Mouse (Mus musculus) forebrain, embryonic 10.5 days (tissue): ENCODE results near the gene 1700029I15Rik. TPM values are rescaled to one million over a fixed set of nuclear protein-coding genes. Genes with fewer than 3 reads are reported as not detected.
"Not testable (repeated sequence)": the region's sequence is repeated elsewhere in the genome, so short reads cannot be mapped to it uniquely, and the experiment has no call there.

Source experiments
- DNase-seq: peaks from one replicate; pipeline ENCODE4 v3.0.0-alpha.2; 2017; ENCODE audit warnings: low spot score; ENCODE audit errors: extremely low spot score
- H3K27ac ChIP-seq: fragments of 300-500 bp; sonication (generic); 2 replicates; pipeline ENCODE4 v1.5.1; 2016; ENCODE audit warnings: mild to moderate bottlenecking
- H3K27me3 ChIP-seq: fragments of 300-500 bp; sonication (generic); 2 replicates; pipeline ENCODE4 v1.6.1; 2016; ENCODE audit warnings: mild to moderate bottlenecking; ENCODE audit not compliant: poor library complexity, severe bottlenecking
- H3K36me3 ChIP-seq: fragments of 300-500 bp; sonication (generic); replicated peaks from 2 replicates; pipeline ENCODE4 v1.6.1; 2016; ENCODE audit warnings: mild to moderate bottlenecking, moderate library complexity
- H3K4me1 ChIP-seq: fragments of 300-500 bp; sonication (generic); 2 replicates; pipeline ENCODE4 v1.6.1; 2016
- H3K4me3 ChIP-seq: fragments of 300-500 bp; sonication (generic); 2 replicates; pipeline ENCODE4 v1.5.1; 2016; ENCODE audit warnings: mild to moderate bottlenecking, moderate library complexity
- H3K9me3 ChIP-seq: fragments of 300-500 bp; sonication (generic); 2 replicates; pipeline ENCODE4 v1.6.1; 2016; ENCODE audit warnings: mild to moderate bottlenecking, moderate library complexity
- WGBS: fragments of 180-500 bp; shearing (Covaris S2); methylation state at CpG from one replicate; pipeline ENCODE4 v1.1.7; 2016; 5-methylcytosine and 5-hydroxymethylcytosine counted together
- polyA plus RNA-seq: library from polyadenylated mRNA; unstranded; fragments of >200 nt; fragmentation: Nextera tagmentation; extraction: Ambion mirVana; gene quantifications from 2 replicates; pipeline ENCODE4 v1.2.1, GENCODE M21; 2016

1700029I15Rik gene
- polyA plus RNA-seq, 1 experiment from 2014 or later: 4.4 TPM

DNA sequence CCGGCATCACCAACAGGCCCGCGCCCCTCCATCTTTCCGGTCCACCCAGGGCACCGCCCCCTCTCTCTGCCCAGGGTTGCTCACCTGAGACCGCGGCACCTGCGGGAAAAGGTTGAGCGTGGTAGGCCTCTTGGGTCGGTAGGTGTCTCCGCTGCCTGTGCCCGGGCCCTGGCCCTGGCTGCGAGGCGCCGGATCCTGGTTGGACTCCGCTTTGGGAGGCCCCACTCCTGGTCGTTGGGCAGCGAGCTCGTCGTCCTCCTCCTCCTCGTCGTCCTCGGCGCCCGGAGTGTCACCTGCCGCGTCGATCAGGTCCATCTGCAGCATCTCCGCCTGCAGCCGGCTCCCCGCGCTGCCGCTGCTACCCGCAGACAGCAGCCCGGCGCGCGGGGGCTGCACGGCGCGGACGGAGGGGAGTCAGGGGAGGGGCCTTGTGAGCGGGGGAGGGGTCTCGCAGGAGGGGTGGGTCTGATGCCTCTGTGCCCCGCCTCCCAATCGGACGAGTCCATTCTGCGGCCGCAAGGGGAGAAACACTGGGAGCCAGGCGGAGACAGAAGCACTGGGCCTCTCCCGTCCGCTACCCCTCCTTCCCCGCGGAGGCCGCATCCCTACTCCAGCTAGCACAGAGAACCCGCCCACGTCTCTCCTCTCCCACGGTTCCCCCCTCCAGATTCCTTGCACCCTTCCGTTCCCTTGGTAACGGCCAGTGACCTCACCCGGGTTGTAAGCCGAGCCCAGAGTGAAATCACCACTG is 6.7 kb downstream of the 1700029I15Rik start:
- Histone ChIP-seq H3K4me3 (peak overlapping the region; percentile 90), H3K4me1 (peaks cover 68% of the 10 kb centered on the region), H3K27ac (peak overlapping the region; percentile 89), H3K27me3 (peaks cover 14% of the 10 kb centered on the region), H3K9me3 (no peaks in the 10 kb centered on the region), H3K36me3 (peaks cover 47% of the 10 kb centered on the region)
- peak; percentile 98 for DNase-seq
- WGBS: under 1% methylated on average over 60 of the region's 62 CpGs

DNA sequence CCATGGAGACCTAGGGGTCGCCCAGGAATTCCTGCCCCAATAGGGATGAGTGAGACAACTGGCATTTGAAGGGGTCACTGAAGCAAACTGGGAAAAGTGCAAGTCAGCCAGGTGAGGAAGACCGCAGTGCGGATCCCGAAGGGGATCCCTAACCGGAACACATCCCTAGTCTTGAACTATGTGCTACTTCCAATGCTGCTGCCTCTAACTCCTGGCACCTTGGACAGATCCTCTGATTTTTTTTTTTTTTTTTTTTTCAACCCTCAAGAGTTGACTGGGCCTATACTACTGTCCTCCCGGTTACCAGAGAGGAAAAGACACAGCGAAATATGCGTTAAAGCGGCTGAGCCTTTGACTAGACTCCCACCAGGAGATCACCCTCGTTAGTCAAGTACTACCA is 7.3 kb downstream of the 1700029I15Rik start:
- DNase-seq: no peak
- 2% methylated on average over 10 of the region's 10 CpGs for WGBS
- Histone ChIP-seq H3K4me1 (peaks cover 68% of the 10 kb centered on the region), H3K9me3 (no peaks in the 10 kb centered on the region), H3K4me3 (peak overlapping the region; percentile 90), H3K27ac (peak overlapping the region; percentile 89), H3K27me3 (peaks cover 14% of the 10 kb centered on the region), H3K36me3 (peaks cover 41% of the 10 kb centered on the region)

DNA sequence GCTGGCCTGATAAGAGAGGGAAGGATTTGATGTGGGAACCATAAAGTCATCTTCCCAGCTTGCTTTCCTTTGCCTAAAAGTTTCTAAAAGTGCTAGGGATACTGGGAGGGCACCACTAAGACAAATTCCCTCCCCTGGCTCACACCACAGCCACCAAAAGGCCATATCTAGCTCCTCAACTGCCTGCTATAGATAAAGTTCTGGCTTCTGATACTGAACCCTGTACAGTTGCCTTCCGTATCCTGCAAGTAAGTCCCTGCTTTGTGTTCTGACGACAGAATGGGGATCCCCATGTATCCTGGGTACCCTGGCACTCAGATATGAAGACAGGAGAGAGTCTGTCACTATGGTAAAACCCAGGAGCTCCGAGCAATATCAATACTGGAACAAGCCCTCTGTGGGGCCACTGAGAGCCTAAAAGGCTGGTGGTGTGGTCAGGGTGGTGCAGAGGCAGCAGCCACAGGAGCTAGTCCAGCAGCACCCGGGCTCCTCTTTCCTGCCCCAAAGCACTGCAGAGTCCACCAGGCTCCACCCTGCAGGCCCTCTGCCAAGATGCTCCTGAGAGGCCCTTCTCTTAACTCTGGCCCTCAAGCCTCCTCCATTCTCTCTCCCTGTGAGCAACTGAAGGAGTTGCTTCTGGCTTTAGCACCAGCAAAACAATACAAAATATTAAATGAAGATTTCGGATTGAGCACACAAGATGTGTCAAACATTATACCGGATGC is 8.0 kb downstream of the 1700029I15Rik start:
- H3K9me3 ChIP-seq: no peaks in the 10 kb centered on the region
- no peak for DNase-seq
- H3K4me1 ChIP-seq: peaks cover 68% of the 10 kb centered on the region
- H3K27me3 ChIP-seq: peaks cover 14% of the 10 kb centered on the region
- peaks cover 34% of the 10 kb centered on the region for H3K36me3 ChIP-seq
- H3K4me3 ChIP-seq: peak overlapping the region; percentile 90
- peak overlapping the region; percentile 89 for H3K27ac ChIP-seq
- 82% methylated on average over 6 of the region's 6 CpGs for WGBS

DNA sequence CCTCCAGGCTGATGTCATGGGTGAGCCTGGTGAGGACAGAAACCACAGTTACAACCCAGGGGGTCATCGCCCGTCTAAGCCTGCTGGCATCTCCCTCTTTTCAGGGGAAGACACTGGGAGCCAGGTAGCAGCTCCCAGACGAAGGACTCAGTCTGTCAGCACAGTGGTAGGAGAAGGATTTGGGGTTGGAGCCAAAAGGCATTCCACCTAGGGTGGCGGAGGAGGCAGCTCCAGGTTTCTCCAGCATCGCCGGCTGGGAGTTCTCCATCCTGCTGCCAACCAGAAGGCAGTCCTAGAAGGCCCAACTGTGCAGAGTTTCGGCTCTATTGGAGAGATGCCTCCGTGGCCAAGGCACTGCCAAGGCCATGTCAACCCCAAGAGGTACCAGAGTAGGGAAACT is 8.8 kb downstream of the 1700029I15Rik start:
- peak overlapping the region; percentile 90 for H3K4me3 ChIP-seq
- peaks cover 68% of the 10 kb centered on the region for H3K4me1 ChIP-seq
- WGBS: 85% methylated on average over 8 of the region's 8 CpGs
- DNase-seq: no peak
- H3K9me3 ChIP-seq: no peaks in the 10 kb centered on the region
- peak overlapping the region; percentile 89 for H3K27ac ChIP-seq
- peaks cover 14% of the 10 kb centered on the region for H3K27me3 ChIP-seq
- peaks cover 27% of the 10 kb centered on the region for H3K36me3 ChIP-seq

DNA sequence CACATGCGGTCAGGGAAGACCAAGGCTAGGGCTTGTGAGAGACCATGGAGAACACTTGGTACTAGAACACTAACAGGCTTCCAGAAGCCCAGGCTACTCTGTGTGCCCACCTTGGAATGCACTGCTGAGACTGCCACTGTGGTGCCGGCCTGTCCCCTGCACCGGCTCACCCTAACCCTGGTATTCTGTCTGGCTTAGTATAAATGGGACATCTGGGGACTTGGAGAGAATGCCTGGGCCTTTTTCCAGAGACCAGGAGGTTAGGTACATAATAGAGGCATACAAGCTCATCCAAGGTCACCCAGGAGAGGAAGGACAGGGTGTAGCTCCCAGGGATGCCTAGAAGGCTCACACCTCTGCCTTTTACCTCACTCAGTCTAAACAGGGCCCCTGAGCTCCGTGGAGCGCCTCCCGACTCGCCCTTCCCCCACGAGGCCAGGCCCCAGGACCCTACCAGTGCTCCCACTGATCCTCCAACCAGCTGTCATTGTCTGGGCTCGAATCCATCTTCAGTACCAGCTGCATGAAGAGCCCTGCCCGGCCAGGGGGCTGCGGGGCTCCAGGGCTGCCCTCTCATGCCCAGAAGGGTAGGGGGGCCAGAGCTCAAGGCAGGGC is 9.5 kb downstream of the 1700029I15Rik start:
- peaks cover 14% of the 10 kb centered on the region for H3K27me3 ChIP-seq
- H3K36me3 ChIP-seq: peaks cover 20% of the 10 kb centered on the region
- peak overlapping the region; percentile 90 for H3K4me3 ChIP-seq
- peaks cover 69% of the 10 kb centered on the region for H3K4me1 ChIP-seq
- 27% methylated on average over 11 of the region's 11 CpGs for WGBS
- H3K27ac ChIP-seq: peak overlapping the region; percentile 89
- H3K9me3 ChIP-seq: no peaks in the 10 kb centered on the region
- no peak for DNase-seq

DNA sequence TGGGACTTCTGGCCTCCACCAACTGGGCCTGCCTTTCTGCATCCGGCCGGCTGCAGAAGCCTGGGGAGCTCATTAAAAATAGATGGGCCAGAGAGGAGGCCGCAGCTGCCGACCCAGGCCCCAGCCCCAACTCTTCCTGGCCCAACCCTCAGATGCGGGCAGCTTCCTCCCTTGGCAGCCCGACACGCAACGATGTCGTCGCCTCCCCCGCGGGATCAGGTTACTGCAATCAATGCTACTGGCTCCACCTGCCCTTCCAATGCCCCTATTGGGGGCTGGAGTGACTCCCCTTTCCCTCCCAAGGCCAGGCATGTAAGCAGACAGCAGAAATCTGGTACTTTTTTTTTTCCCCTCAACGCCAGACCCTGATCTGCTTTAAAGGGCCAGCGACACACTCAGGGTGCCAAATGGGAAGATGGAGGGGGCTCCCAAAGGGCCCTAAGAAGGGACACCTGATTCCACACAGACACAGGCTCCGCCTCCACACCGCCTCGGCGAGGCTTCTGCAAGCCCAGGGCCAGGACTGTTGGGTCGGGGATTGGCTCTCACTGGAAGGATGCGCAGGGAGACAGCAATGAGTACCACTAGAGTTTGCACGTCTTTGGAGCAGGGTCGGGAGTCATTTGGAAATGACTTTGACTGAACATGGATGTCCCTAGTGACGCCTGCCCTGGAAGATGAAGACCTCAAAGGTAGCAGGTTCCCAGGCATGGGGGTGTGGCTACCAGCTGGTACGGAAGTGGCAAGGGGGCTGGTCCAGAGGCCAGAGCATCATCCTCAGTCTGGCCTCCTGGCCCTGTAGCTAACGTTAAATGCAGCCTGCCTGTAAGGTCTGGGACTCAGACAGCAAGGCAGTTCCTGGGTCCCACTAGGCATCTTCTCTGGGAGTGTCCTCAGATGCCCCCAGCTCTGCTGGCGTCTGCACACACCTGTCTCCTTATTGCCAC is 10.3 kb downstream of the 1700029I15Rik start:
- no peaks in the 10 kb centered on the region for H3K9me3 ChIP-seq
- peaks cover 12% of the 10 kb centered on the region for H3K36me3 ChIP-seq
- H3K27me3 ChIP-seq: peaks cover 14% of the 10 kb centered on the region
- WGBS: 3% methylated on average over 26 of the region's 26 CpGs
- H3K27ac ChIP-seq: peak overlapping the region; percentile 89
- H3K4me1 ChIP-seq: peaks cover 70% of the 10 kb centered on the region
- peak overlapping the region; percentile 90 for H3K4me3 ChIP-seq
- DNase-seq: peak; percentile 76

DNA sequence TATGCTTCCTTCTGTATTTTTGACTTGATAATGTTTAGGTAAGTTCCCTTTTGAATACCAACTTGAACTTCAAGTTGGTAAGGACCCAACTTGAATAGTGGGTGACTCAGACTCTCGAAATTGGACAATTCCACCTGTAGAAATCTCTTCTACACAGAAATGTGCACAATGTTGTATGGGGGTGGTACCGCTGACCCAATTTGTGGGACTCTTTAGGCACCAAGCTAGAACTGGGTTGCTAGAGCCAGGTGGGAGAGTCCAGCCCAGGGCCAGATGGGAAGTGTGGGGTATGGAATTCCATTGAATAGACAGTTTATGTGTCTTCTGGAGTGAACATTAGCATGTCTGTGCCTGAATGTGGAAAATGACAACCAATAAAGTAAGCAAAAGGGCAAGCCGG is 13.2 kb downstream of the 1700029I15Rik start:
- DNase-seq: no peak
- WGBS: 90% methylated on average over 3 of the region's 3 CpGs
- no peak overlapping the region for H3K4me3 ChIP-seq
- peaks cover 25% of the 10 kb centered on the region for H3K27me3 ChIP-seq
- H3K9me3 ChIP-seq: no peaks in the 10 kb centered on the region
- peaks cover 68% of the 10 kb centered on the region for H3K4me1 ChIP-seq
- H3K36me3 ChIP-seq: peaks cover under 1% of the 10 kb centered on the region; the same call in 1 of the 2 replicates
- H3K27ac ChIP-seq: no peak overlapping the region

DNA sequence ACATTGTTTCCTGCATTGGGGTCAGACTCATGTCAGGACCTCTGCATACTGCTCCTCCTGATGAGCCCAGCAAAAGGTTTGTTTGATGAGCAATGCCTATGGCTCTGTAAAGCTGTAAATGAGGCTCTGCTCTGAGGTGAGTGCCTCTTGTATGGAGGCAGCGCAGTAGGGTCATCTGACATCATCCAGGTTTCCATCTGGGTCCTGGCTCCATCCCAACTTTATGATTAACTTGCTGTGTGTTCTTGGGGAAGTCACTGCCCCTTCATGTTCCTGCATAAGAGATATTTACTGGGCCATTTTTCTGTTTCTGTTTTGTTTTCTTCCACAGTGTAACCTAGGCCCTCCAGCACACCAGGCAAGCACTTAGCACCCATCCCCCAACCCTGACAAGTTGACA is 15.1 kb downstream of the 1700029I15Rik start:
- Histone ChIP-seq H3K4me1 (peaks cover 62% of the 10 kb centered on the region), H3K4me3 (no peak overlapping the region), H3K9me3 (no peaks in the 10 kb centered on the region), H3K27me3 (peaks cover 33% of the 10 kb centered on the region), H3K27ac (peak overlapping the region; percentile 27; the same call in 1 of the 2 replicates), H3K36me3 (no peaks in the 10 kb centered on the region)
- 94% methylated on average over 1 of the region's 1 CpGs for WGBS
- no peak for DNase-seq

DNA sequence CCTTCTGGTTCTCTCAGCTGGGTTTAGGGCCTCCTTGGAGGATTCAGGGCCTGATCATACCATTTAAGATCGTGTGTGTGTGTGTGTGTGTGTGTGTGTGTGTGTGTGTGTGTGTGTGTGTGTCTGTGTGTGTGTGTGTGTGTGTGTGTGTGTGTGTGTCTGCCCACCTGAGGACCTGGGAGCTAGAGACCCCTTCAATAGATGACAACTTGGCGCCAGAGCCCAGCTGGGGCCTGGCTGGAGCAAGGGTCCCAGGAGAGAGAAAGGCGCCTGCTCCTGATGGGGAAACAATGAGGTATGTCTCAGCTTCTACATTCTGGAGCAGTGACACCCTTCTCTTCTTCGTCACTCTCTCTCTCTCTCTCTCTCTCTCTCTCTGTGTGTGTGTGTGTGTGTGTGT is 17.5 kb downstream of the 1700029I15Rik start:
- not testable (repeated sequence) for DNase-seq, H3K9me3 ChIP-seq, H3K27ac ChIP-seq
- H3K27me3 ChIP-seq: peaks cover 21% of the 10 kb centered on the region
- 80% methylated on average over 4 of the region's 4 CpGs for WGBS
- H3K36me3 ChIP-seq: peaks cover 19% of the 10 kb centered on the region
- peaks cover 51% of the 10 kb centered on the region for H3K4me1 ChIP-seq
- H3K4me3 ChIP-seq: peak overlapping the region; percentile 78

DNA sequence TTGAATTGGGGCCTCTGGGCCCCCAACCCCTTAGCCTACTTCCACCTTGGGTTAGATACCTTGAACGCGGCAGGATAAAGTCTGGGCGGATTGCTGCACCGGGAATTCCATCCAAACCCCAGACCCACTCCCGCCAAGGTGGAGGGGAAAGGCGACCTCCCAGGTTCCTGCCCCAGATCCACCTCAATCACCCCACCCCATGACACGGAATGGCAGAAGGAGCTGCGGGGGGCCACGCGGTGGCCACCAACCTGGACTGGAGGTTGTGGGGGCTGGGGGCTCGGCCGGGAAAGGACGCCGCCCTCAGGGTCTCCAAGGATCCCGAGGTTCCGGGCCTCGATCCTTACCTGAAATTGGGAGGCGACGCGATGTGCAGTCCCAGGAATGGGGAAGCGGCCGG is 18.3 kb downstream of the 1700029I15Rik start:
- peaks cover 27% of the 10 kb centered on the region for H3K36me3 ChIP-seq
- no peaks in the 10 kb centered on the region for H3K9me3 ChIP-seq
- peak overlapping the region; percentile 78 for H3K4me3 ChIP-seq
- peak overlapping the region; percentile 88 for H3K27ac ChIP-seq
- peaks cover 54% of the 10 kb centered on the region for H3K4me1 ChIP-seq
- H3K27me3 ChIP-seq: peaks cover 21% of the 10 kb centered on the region
- no peak for DNase-seq
- 2% methylated on average over 21 of the region's 22 CpGs for WGBS

DNA sequence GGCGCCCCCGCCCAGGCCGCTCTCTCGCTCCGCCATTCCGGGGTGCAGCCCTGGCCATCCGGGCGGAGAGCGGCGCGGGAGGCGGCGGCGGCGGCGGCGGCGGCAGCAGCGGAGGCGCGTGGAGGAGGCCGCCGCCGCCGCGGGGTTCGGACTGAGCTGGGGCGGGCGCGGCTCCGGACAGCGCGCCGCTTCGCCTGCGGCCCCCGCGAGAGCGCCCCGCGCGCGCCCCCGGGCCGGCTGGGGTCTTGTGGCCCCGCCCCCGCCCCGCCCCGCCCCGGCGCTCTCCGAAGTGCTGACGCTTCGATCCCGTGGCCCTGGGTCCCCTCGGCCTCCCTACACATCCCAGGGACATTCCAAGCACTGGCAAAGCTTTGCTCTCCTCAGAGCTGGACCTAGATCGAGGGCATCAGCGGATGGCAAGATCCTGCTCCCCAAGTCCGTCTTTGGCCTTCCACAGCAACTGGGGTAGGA is 18.8 kb downstream of the 1700029I15Rik start, which contains the start of gene Mapk8ip1:
TSS of gene Mapk8ip1 (minus strand) at position 173 of the 471 bp plus-strand sequence.
- H3K27ac ChIP-seq: peak within 1 kb of the TSS; percentile 88
- peaks cover 56% of the 10 kb centered on the region for H3K4me1 ChIP-seq
- peak within 1 kb of the TSS; percentile 78 for H3K4me3 ChIP-seq
- H3K9me3 ChIP-seq: no peaks in the 10 kb centered on the region
- H3K36me3 ChIP-seq: peaks cover 31% of the 10 kb centered on the region
- 5% methylated on average over 52 of the region's 59 CpGs for WGBS
- DNase-seq: peak; percentile 48
- H3K27me3 ChIP-seq: peaks cover 21% of the 10 kb centered on the region
